Mouse (Mus musculus) retina, embryonic 14.5 days (tissue): ENCODE data around the gene Vmn2r20.
A peak's percentile ranks its signal among the peaks of the same experiment; 100 is the strongest.
"Not testable (repeated sequence)": the region's sequence is repeated elsewhere in the genome, so short reads cannot be mapped to it uniquely, and the experiment has no call there.

Experiments used
- DNase-seq: peaks from one replicate; pipeline ENCODE4 v3.0.0-alpha.2; 2015; ENCODE audit warnings: low spot score

The Vmn2r20 gene

DNA sequence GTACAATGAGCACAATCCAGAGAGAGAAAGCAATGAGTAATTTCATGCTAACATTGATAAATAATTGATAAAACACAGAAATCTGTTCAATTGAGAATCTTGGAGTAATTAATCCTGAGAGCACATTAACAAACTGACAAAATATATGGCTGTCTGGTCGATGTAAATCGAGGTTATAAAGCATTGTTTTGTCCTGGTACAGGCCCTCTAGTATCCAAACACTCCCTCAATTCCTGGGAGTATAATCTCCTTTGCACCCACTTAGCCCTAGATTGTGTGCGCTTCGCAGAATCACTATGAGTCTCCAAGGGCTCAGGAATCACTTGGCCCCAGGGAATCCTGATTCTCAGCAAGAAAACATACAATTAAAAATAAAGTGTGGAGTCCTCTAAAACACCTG lies at the start of gene Vmn2r20:
Gene Vmn2r20, minus strand, starts transcription at position 101 of the 400 bp plus-strand sequence.
- not testable (repeated sequence) for DNase-seq

DNA sequence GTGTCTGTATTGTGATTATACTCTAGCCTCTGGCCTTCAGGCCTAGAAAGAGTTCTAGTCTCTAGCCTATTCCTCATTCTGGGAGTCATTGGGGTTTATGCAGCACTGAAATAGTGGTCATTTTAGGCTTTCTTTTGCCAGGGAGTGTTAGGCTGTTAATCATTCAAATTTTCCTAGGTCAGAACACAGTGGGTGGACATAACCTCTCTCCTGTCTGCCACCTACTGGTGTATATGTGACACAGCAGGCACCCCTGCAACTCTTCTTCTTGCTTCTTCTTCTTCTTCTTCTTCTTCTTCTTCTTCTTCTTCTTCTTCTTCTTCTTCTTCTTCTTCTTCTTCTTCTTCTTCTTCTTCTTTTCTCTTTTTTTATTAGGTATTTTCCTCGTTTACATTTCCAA lies 6.5 kb upstream of the Vmn2r20 start:
- DNase-seq = not testable (repeated sequence)

DNA sequence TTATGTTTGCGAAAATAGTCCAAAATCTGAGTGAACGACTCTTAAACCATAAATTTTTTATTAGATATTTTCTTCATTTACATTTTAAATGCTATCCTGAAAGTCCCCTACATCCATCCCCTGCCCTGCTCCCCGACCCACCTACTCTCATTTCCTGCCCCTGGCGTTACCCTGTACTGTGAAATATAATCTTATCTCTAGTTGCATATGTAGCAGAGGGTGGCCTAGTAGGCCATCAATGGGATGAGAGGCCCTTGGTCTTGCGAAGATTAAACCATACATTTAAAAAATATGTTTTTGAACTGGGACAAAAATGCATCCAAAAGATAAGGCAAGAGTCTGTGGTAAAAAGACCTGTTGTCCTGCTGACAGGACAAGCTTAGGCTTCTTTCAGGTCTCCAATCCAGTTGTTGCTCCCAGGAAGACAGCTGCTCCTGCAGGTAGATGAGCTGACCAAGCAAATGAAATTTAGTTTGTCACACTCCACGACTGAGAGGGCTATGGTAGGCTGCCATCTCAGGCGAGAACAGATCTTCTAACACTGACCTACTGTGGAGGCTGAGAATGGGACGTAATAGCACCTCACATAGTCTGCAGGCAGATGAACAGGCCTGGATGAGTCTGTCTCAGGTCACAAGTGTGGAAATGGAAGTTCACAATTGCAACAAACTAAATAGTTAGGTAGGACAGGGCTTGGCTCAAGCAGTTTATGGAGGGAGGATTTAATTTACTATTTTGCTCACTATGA lies 10.8 kb downstream of the Vmn2r20 start:
- not testable (repeated sequence) for DNase-seq

DNA sequence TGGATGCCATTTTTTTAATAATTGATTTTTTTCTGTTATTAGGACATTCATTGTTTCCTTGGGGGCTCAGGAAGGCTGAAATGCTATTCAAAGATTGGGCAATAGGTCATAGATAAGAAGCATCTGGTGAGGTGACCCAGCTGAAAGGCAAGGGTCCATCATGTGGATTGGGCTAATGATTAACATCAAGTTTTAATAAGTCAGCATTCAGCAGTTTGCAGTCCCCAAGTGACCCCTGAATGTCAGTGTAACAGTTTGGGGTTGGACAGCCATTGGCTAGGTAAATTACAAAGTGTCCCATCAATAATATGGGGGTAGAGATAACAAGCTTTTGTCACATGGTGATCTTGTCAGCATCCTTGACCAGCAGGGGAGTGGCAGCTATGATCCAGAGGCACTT lies 29.1 kb downstream of the Vmn2r20 start:
- DNase-seq = not testable (repeated sequence)

DNA sequence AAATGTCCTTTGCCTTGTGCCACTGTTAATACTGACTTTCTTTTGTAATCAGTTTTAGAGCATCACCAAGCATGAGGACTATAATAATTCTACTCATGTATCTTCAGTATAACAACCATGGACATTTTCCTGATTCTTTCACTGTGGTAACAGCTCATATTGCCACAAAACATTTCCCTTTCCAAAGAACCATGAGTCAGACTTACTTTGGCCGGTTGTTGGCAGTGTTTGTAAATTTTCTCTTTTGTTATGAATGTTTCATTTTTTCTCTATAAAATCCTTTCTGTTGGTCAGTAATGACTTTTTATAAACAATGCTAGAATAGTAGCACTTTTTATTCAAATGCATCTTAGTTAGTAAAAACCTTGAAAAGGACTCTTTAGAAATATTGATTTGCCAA lies 71.8 kb downstream of the Vmn2r20 start:
- no peak for DNase-seq

DNA sequence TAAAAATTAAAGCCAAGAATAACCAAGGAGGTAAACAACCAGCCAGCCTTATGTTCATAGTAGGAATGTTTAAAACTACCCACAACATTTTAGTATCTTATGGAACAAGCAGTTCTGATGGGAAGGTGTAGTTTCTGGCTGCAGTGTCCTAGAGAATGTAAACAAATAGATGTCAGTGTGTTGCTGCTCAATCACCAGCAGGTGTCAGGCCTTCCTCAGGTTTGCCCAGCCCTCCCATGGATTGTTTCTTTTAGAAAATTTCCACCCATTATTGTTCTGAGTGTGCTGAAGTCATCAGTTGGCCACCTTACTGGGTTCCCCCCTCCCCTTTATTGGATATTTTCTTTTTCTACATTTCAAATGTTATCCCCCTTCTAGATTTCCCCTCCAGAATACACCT lies 77.8 kb downstream of the Vmn2r20 start:
- peak; percentile 19 for DNase-seq

DNA sequence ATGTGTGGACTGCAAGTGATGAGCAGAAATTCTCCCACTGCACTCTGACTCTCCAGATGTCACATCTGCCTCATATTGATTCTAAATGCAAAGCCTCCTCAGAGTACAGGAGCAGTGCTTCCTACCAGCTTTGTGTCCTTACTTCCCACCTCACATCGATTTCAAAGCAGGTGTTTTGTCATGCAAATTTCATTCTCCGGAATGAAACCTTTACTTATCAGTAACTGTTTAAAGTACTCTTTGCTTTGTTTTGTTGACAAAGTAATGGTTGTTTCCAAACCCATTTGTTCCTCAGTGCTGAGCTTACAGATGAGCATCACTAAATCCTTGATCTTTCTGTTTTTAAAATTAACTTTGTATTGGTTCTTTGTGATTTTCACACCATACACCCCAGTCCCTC lies 85.4 kb downstream of the Vmn2r20 start:
- no peak for DNase-seq
